Mouse (Mus musculus) stomach, embryonic 15.5 days (tissue): ENCODE data around the gene Ptpro. TPM values are rescaled to one million over a fixed set of nuclear protein-coding genes. Genes with fewer than 3 reads are reported as not detected.
"Not testable (repeated sequence)": the region's sequence is repeated elsewhere in the genome, so short reads cannot be mapped to it uniquely, and the experiment has no call there.

Source experiments
- ATAC-seq: fragments of 200-750 bp; cut with Nextera tagmentation; 2 replicates; pipeline ENCODE4 v1.8.0; 2017; ENCODE audit warnings: low read depth, moderate number of reproducible peaks, moderate TSS enrichment; ENCODE audit not compliant: insufficient read depth, low FRiP score
- H3K27ac ChIP-seq: fragments of 300-500 bp; sonication (generic); 2 replicates; pipeline ENCODE4 v1.5.1; 2015; ENCODE audit warnings: mild to moderate bottlenecking, inconsistent platforms
- H3K27me3 ChIP-seq: fragments of 300-500 bp; sonication (generic); replicated peaks from 2 replicates; pipeline ENCODE4 v1.6.1; 2015; ENCODE audit warnings: inconsistent platforms
- H3K36me3 ChIP-seq: fragments of 300-500 bp; sonication (generic); 2 replicates; pipeline ENCODE4 v1.6.1; 2015; ENCODE audit warnings: inconsistent platforms
- H3K4me1 ChIP-seq: fragments of 300-500 bp; sonication (generic); 2 replicates; pipeline ENCODE4 v1.6.1; 2015; ENCODE audit warnings: inconsistent platforms
- H3K4me2 ChIP-seq: fragments of 300-500 bp; sonication (generic); 2 replicates; pipeline ENCODE4 v1.6.1; 2015; ENCODE audit warnings: mild to moderate bottlenecking, inconsistent platforms
- H3K4me3 ChIP-seq: fragments of 300-500 bp; sonication (generic); replicated peaks from 2 replicates; pipeline ENCODE4 v1.5.1; 2015; ENCODE audit warnings: inconsistent platforms
- H3K9ac ChIP-seq: fragments of 300-500 bp; sonication (generic); 2 replicates; pipeline ENCODE4 v1.6.1; 2015; ENCODE audit warnings: inconsistent platforms
- H3K9me3 ChIP-seq: fragments of 300-500 bp; sonication (generic); 2 replicates; pipeline ENCODE4 v1.6.1; 2016; ENCODE audit warnings: inconsistent platforms
- WGBS: fragments of 180-500 bp; shearing (Covaris S2); methylation state at CpG from one replicate; pipeline ENCODE4 v1.1.7; 2015; 5-methylcytosine and 5-hydroxymethylcytosine counted together
- polyA plus RNA-seq: library from polyadenylated mRNA; unstranded; fragments of >200 nt; fragmentation: Nextera tagmentation; extraction: Ambion mirVana; gene quantifications from 2 replicates; pipeline ENCODE4 v1.2.1, GENCODE M21; 2015

Gene Ptpro
- polyA plus RNA-seq, 1 experiment from 2014 or later = 3.3 TPM

DNA sequence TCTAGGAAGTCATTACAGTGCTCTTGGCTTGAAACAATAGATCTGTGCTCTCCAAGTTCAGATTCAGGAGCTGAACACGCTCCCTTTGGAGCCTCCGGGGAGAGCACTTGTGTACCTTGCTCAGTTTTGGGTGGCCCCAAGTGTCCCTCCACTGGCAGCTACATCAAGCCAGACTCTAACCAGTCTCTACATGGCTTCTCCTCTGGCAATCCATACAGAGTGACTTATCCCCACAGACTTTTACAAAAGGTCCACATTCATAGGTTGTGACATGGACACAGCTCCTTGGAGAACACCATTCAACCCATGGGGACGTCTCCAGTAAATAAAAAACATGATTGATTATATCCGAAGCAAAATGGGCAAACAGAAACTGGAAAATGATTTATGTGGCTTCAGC lies 185.4 kb downstream of the Ptpro start:
- no peaks in the 10 kb centered on the region for H3K9me3 ChIP-seq
- 65% methylated on average over 4 of the region's 4 CpGs for WGBS
- no peaks in the 10 kb centered on the region for H3K4me1 ChIP-seq
- ATAC-seq = no peak
- no peaks in the 10 kb centered on the region for H3K36me3 ChIP-seq
- no peak overlapping the region for H3K4me2 ChIP-seq
- H3K27ac ChIP-seq = no peak overlapping the region
- no peaks in the 10 kb centered on the region for H3K27me3 ChIP-seq
- H3K4me3 ChIP-seq = no peak overlapping the region
- H3K9ac ChIP-seq = no peak overlapping the region

DNA sequence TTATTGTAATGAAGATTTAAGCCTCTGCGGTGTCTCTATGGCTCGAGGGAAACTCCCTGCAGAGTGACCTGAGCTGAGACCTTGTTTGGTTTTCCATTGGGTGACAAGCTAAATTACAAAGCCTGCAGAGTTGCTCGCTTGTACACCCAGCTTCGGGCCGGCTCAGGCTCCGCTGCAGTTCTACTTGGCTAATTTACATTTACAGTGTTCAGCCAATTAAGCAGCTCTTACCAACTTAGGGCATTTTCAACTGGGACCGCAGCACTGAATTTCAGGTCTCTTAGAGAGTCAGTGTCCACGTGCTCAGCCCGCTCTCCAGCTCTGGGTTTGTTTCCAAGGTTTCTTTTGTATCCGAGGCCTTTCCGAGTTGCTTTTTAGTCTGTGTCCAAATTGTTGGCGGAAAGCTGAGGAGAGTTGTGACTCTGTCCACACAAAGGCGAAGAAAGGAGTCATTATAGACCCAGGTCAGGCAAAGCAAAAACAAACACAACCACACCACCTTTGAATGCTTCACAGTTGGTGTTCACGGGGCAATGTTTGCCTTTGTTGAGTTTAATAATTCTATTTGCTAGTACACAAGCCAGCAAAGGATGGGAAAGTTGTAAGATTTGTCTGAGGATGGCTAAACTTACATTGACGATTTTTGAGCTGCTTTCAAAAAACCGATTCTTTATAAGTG lies 185.9 kb downstream of the Ptpro start:
- H3K4me3 ChIP-seq = no peak overlapping the region
- no peaks in the 10 kb centered on the region for H3K36me3 ChIP-seq
- H3K27ac ChIP-seq = no peak overlapping the region
- 54% methylated on average over 16 of the region's 16 CpGs for WGBS
- H3K27me3 ChIP-seq = no peaks in the 10 kb centered on the region
- H3K9me3 ChIP-seq = no peaks in the 10 kb centered on the region
- H3K4me2 ChIP-seq = no peak overlapping the region
- H3K4me1 ChIP-seq = no peaks in the 10 kb centered on the region
- no peak overlapping the region for H3K9ac ChIP-seq
- ATAC-seq = no peak

DNA sequence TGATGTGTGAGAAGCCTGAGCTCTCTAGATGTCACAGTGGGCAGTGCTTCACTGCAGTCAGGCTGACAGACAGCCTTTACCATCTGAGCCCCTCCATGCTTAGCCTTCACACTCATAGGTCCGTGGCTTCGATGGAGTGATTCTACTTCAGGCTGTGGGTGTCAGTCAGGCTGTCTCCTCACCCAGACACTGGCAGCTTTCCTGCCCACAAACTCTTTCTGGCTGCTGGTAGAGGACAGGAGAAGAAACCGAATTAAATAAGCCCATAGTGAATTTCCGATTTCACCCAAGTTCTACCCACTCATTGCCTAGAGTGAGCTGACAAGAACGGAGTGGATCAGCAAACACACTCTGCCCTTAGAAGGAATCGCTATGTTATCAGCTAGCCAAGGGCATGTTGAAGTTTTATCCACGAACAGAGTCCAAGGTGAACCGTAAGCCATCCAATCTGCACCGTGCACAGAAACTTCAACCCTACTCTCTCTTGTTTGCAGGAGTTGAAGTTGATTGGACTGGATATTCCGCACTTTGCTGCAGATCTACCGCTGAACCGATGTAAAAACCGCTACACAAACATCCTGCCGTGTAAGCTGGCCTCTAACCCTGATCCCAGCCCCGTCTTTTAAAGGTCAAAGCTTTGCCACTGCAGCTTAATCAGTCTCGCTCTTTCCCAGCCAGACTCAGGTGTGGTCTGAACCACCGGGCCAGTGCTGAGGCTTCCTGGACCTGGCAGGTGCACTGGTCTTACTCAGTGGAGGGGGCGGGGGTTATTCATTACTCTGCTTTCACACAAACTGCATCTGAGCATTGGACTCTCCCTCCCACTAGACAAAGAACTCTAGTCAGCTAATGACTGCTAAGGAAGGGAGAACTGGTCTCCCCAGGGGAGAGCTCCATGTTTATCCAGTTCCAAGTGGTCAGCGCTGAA lies 188.7 kb downstream of the Ptpro start:
- Histone ChIP-seq H3K4me3 (no peak overlapping the region), H3K27ac (no peak overlapping the region), H3K36me3 (no peaks in the 10 kb centered on the region), H3K27me3 (no peaks in the 10 kb centered on the region), H3K9me3 (no peaks in the 10 kb centered on the region), H3K4me1 (no peaks in the 10 kb centered on the region), H3K4me2 (no peak overlapping the region), H3K9ac (no peak overlapping the region)
- WGBS = 56% methylated on average over 19 of the region's 19 CpGs
- ATAC-seq = peak; percentile 40; the same call in 1 of the 2 replicates

DNA sequence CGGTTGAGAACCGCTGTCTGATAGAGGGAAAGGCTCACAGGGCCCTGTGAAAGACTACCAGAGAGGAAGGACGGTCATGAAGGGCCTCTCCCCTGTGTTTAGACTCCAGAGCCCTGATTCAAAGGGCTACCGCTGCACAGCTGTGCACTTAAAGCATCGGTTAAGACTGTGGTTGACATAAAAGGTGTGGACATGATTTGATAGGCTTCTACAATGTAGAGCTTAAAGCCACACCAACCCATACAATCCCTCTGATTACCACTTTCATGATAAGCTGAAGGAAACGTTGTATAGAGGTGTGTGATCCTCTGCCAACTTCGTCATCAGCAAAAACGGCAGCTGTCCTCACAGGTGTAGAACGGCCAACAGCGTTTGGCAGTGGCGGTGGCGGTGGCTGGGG lies 191.0 kb downstream of the Ptpro start:
- Histone ChIP-seq H3K4me2 (no peak overlapping the region), H3K4me3 (no peak overlapping the region), H3K9me3 (no peaks in the 10 kb centered on the region), H3K27me3 (no peaks in the 10 kb centered on the region), H3K4me1 (no peaks in the 10 kb centered on the region), H3K27ac (no peak overlapping the region), H3K36me3 (no peaks in the 10 kb centered on the region), H3K9ac (no peak overlapping the region)
- peak; percentile 61; the same call in 1 of the 2 replicates for ATAC-seq
- WGBS = 75% methylated on average over 12 of the region's 12 CpGs

DNA sequence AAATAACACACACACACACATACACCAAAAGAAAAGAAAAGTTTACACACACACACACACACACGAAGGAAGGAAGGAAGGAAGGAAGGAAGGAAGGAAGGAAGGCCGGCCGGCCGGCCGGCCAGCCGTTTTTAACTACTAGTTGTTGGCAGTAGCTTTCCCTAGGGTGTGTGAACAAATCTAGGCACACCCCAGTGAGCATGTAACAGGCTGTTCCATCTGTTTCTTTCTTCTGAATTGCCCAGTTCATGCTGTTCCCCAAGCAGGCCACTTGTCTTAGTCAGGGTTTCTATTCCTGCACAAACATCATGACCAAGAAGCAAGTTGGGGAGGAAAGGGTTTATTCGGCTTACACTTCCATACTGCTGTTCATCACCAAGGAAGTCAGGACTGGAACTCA lies 194.0 kb downstream of the Ptpro start:
- H3K9me3 ChIP-seq, H3K9ac ChIP-seq, H3K27ac ChIP-seq, H3K27me3 ChIP-seq, H3K4me1 ChIP-seq, ATAC-seq, H3K4me3 ChIP-seq, H3K36me3 ChIP-seq, H3K4me2 ChIP-seq: not testable (repeated sequence)
- WGBS = 80% methylated on average over 7 of the region's 7 CpGs

DNA sequence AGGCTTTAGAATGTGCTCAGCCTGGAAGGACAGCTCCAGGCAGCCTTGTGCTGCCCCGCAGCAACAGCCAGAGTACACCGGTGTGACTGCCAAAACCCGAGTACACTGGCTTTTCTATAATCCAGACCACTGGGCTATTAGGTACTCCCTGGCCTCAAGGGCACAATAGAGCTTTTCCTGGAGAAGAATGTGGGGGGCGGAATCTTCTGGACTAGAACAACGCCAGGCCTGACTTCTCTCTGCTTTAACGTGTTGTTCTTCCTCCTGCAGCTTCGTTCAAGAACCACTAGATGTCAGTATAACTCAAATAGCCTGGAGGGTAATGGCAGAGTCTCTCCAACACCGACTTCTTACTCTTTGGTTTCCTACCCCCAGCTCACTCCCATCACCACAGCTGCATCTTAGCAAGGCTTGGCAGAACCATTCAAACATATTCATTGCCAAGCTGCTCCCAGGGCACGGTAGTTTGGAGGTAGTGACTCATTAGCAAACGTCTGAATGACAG lies 203.5 kb downstream of the Ptpro start:
- Histone ChIP-seq H3K36me3 (no peaks in the 10 kb centered on the region), H3K9ac (no peak overlapping the region), H3K27ac (no peak overlapping the region), H3K4me1 (peaks cover 4% of the 10 kb centered on the region; the same call in 1 of the 2 replicates), H3K4me3 (no peak overlapping the region), H3K27me3 (no peaks in the 10 kb centered on the region), H3K4me2 (no peak overlapping the region), H3K9me3 (no peaks in the 10 kb centered on the region)
- 13% methylated on average over 10 of the region's 10 CpGs for WGBS
- ATAC-seq = peak; percentile 73; the same call in 1 of the 2 replicates

DNA sequence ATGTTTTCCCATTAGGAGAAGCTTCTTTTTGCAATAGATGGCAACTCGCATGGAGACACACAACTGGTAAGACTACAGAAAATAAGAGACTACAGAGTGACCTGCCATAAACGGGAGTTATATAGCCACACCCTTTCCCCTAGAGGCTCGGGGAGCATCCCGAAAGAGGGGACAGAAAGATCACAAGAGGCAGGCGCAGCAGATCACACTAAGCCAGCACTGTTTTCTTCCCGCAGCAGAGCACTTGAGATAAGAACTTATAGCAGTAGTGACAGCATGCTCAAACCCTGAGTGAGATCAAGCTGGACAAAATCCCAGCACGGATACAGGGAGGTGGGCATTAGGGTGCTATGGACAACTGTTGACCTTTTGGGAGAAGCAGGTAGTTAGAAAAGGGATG lies 203.9 kb downstream of the Ptpro start:
- Histone ChIP-seq H3K9ac (no peak overlapping the region), H3K4me2 (no peak overlapping the region), H3K9me3 (no peaks in the 10 kb centered on the region), H3K36me3 (no peaks in the 10 kb centered on the region), H3K4me1 (peaks cover 4% of the 10 kb centered on the region; the same call in 1 of the 2 replicates), H3K27me3 (no peaks in the 10 kb centered on the region), H3K27ac (no peak overlapping the region), H3K4me3 (no peak overlapping the region)
- WGBS = 46% methylated on average over 7 of the region's 7 CpGs
- ATAC-seq = no peak; the same call in 1 of the 2 replicates

DNA sequence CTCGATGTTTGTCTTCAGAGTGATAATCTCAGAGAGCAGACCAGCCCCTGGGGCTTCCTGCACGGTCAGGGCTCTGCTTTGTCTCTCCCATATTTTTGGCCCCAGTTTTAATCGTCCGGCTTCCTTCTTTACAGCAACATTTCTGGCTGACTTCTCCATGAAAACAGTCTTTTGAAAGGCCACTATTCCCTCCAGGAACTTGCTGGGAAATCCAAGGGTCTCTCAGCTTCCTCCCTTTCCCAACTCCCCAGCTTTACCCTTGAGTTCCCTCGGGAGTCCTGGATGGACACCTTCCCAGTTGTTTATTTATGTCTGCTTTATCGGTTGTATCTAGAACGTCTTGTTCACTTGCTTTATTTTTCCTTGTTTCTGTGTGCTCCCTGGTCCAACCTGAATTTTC lies 205.1 kb downstream of the Ptpro start:
- no peaks in the 10 kb centered on the region for H3K9me3 ChIP-seq
- no peak overlapping the region for H3K9ac ChIP-seq
- no peaks in the 10 kb centered on the region for H3K36me3 ChIP-seq
- no peak overlapping the region for H3K4me2 ChIP-seq
- H3K27me3 ChIP-seq = no peaks in the 10 kb centered on the region
- no peak overlapping the region for H3K27ac ChIP-seq
- H3K4me3 ChIP-seq = no peak overlapping the region
- ATAC-seq = no peak
- peaks cover 4% of the 10 kb centered on the region; the same call in 1 of the 2 replicates for H3K4me1 ChIP-seq
- WGBS = 22% methylated on average over 7 of the region's 7 CpGs

DNA sequence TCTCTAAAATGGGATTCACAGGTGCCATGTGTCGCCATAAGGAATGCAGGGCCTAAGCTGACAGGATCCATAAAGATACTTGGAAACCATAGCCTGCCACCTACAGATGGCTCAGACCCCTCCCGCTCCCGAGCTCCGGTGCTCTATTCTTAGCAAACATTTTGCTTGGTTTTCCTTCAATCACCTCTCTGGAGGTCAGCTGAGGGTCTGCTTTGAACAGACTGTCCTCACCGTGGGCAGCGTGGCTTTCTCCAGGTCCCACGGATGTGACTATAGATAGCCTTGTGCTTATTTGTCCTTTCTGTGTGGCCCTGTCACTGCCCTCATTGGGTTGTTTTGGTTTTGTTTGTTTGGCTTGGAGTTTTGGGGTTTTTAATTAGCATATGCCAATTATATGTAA lies 206.0 kb downstream of the Ptpro start:
- no peak for ATAC-seq
- 72% methylated on average over 7 of the region's 7 CpGs for WGBS
- H3K4me2 ChIP-seq = no peak overlapping the region
- peaks cover 4% of the 10 kb centered on the region; the same call in 1 of the 2 replicates for H3K4me1 ChIP-seq
- no peaks in the 10 kb centered on the region for H3K27me3 ChIP-seq
- H3K9ac ChIP-seq = no peak overlapping the region
- no peaks in the 10 kb centered on the region for H3K36me3 ChIP-seq
- no peaks in the 10 kb centered on the region for H3K9me3 ChIP-seq
- H3K4me3 ChIP-seq = no peak overlapping the region
- no peak overlapping the region for H3K27ac ChIP-seq

DNA sequence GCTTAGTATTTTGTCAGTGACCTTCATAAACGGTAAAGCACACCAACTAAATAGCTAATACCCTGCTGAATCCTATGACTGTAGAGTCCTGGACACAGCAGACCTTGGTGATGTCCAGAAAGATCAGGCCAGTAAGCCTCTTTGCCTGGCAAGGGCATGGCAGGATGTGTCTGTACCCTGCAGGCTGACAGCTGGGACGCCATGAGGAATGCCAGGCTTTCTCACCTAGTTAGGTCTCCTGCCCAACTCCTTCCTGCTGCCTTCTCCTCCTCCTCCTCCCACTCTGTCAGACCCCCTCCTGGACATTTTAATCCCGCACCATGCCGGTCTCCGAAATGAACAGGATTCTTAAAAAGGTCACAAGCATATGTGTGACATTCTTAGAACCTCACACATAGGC lies 211.7 kb downstream of the Ptpro start:
- H3K27me3 ChIP-seq = no peaks in the 10 kb centered on the region
- H3K27ac ChIP-seq = no peak overlapping the region
- H3K36me3 ChIP-seq = no peaks in the 10 kb centered on the region
- no peak for ATAC-seq
- H3K4me3 ChIP-seq = no peak overlapping the region
- no peak overlapping the region for H3K4me2 ChIP-seq
- H3K9ac ChIP-seq = no peak overlapping the region
- WGBS = 85% methylated on average over 5 of the region's 5 CpGs
- H3K4me1 ChIP-seq = peaks cover 5% of the 10 kb centered on the region; the same call in 1 of the 2 replicates
- H3K9me3 ChIP-seq = no peaks in the 10 kb centered on the region

DNA sequence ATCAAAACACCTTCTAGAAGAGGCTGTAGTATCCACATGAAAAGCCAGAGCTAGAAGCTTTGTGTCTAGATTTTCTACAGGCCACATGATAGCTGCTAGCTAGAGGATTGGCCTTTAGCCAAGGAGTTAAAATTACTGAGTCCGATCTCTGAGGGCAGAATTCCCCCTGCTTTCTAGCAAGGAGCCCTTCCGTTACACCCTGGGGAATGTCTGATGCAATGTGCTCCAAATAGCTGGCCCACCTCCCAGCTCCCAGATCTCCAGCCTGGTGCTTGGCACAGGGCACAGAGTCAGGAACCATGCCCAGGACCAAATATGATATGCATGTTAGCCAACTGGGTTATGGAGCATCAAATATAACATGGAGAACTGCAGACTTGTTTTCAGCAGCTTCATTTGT lies 213.1 kb downstream of the Ptpro start:
- Histone ChIP-seq H3K4me1 (peaks cover 5% of the 10 kb centered on the region), H3K27ac (peak overlapping the region; percentile 45; the same call in 1 of the 2 replicates), H3K27me3 (no peaks in the 10 kb centered on the region; the same call in 1 of the 2 replicates), H3K9me3 (no peaks in the 10 kb centered on the region), H3K9ac (no peak overlapping the region), H3K36me3 (no peaks in the 10 kb centered on the region), H3K4me2 (no peak overlapping the region), H3K4me3 (no peak overlapping the region)
- WGBS = 30% methylated on average over 2 of the region's 2 CpGs
- no peak; the same call in 1 of the 2 replicates for ATAC-seq

DNA sequence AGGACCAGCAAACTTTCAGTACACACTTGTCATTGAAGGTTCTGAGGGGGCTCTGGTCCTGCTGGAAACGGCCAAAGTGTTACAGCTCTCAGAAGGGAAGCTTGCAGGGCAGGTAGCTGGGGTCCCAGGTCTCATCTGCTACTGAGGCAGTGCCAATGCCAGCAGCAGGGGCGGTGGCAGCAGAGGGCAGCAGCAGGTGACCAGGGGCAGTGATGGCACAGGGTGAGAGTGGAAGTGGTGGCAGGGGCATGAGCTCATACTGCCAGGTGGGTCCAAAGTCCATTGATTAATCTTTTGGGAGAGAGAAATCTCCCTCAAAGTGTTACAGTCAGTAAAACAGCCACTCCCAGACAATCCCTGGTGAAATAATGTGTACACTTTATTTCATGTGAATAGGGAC lies 214.1 kb downstream of the Ptpro start:
- H3K4me1 ChIP-seq = peaks cover 13% of the 10 kb centered on the region
- no peak overlapping the region for H3K4me2 ChIP-seq
- 67% methylated on average over 2 of the region's 2 CpGs for WGBS
- no peak; the same call in 1 of the 2 replicates for ATAC-seq
- no peak overlapping the region for H3K27ac ChIP-seq
- no peak overlapping the region for H3K9ac ChIP-seq
- no peaks in the 10 kb centered on the region for H3K36me3 ChIP-seq
- H3K27me3 ChIP-seq = no peaks in the 10 kb centered on the region; the same call in 1 of the 2 replicates
- H3K9me3 ChIP-seq = no peaks in the 10 kb centered on the region
- no peak overlapping the region for H3K4me3 ChIP-seq
